Mouse (Mus musculus): ENCODE results near the gene Mrpl49.

The Mrpl49 gene

DNA sequence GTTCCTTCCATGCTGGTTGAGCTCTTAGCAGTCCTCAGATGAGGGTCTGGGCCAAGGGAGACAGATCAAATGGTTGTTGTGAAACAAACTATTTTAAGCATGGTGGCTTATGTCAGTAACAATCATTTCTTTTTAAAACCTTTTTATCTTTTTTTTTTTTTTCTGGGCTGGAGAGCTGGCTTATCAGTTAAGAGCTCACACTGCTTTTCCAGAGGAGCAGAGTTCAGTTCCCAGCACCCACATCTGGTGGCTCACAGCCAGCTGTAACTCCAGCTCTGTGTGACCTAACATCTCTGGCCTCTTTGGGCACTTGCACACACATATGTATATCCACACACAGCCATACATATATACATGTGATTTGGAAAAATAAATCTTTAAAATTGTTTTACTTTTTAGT lies 19.9 kb downstream of the Mrpl49 start:
- no peak for DNase-seq (ENCODE audit: low spot score)

- no peak for DNase-seq (ENCODE audit: low spot score)
These were observed 21.5 kb downstream of the Mrpl49 start for GRCm38 (mm10) chr19:6035966-6036585.

GRCm38 (mm10) chr19:6030520-6031280 lies 26.9 kb downstream of the Mrpl49 start:
- no peak for DNase-seq (ENCODE audit: low spot score)

DNA sequence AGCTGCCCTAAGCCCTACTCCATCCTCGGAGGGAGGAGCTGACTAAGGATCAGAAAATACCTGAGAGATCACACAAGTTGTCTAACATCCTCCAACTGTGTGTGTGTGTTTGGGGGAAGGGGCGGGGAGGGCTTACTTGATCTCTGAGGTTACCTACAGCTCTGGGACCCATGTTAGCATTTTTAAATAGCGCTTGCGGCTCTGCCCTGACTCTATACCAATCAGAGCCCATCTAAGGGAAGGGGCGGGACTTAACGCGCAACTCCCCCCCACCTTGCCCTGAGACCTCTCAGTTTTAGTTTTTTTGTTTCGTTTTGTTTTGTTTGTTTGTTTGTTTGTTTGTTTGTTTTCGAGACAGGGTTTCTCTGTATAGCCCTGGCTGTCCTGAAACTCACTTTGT lies 28.2 kb downstream of the Mrpl49 start:
- no peak for DNase-seq (ENCODE audit: low spot score)

GRCm38 (mm10) chr19:6028991-6029390 lies 28.6 kb downstream of the Mrpl49 start:
- no peak for DNase-seq (ENCODE audit: low spot score)

- DNase-seq (ENCODE audit: low spot score), result no peak
These were observed 33.7 kb downstream of the Mrpl49 start for GRCm38 (mm10) chr19:6023930-6024329.

GRCm38 (mm10) chr19:6023059-6023458 lies 34.5 kb downstream of the Mrpl49 start:
- DNase-seq (ENCODE audit: low spot score), result no peak

DNA sequence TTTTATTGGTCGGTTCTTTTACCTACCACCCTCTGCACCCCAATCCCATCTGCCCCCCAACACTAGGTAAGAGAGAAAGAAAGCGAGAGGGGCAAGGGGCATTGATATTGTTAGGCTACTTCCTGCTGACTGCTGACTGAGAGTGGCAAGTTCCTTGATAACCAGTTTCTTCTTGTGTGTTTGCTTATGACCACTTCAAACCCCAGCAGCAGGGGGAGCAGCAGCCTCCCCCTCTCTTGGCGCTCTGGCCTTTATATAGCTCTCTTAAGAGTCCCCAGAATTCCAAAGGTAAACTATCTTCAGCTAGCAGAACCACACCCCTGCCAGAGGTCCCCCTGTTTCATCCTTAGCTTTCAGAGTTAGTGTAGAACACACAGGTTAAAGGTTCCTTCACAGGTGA lies 37.3 kb downstream of the Mrpl49 start:
- DNase-seq (ENCODE audit: low spot score), result no peak

DNA sequence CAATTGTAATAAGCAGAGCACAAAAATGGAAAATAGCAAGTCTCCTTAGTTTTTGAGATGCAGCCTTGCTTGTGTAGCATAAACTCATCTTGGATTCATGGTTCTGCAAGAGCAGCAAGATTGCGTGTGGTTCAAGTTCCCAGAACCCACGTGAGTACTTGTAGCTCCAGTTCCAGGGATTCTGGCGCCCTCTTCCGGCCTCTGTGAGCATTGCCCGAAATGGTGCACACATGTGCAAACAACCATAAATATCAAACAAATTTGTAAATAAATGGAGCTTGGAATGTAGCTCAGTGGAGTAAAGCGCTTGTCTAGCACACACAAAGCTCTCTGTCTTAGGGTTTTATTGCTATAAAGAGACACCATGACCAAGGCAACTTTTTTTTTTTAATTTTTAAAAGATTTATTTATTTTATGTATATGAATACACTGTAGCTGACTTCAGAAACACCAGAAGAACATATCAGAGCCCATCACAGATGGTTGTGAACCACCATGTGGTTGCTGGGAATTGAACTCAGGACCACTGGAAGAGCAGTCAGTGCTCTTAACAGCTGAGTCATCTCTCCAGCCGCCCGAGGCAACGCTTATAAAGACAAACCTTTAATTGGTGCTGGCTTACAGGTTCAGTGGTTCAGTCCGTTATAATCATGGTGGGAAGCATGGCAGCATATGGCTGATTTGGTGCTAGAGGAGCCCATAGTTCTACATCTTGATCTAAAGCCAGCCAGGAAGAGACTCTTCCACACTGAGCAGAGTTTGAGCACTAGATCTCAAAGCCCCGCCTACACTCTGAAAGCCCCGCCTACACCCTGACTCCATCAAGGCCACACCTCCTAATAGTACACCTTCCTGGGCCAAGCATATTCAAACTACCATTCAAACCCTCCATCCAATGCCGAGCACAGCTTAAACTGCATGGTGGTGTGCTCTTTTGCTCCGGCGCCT lies 39.2 kb downstream of the Mrpl49 start:
- DNase-seq (ENCODE audit: low spot score), result peak; percentile 80

GRCm38 (mm10) chr19:6016532-6016931 lies 41.1 kb downstream of the Mrpl49 start:
- peak; percentile 23 for DNase-seq (ENCODE audit: low spot score)

GRCm38 (mm10) chr19:6015511-6016315 lies 41.9 kb downstream of the Mrpl49 start, which contains the start of gene Capn1:
Gene Capn1 (minus strand): TSS chr19:6015897.
- DNase-seq (ENCODE audit: low spot score), result peak; percentile 86

DNA sequence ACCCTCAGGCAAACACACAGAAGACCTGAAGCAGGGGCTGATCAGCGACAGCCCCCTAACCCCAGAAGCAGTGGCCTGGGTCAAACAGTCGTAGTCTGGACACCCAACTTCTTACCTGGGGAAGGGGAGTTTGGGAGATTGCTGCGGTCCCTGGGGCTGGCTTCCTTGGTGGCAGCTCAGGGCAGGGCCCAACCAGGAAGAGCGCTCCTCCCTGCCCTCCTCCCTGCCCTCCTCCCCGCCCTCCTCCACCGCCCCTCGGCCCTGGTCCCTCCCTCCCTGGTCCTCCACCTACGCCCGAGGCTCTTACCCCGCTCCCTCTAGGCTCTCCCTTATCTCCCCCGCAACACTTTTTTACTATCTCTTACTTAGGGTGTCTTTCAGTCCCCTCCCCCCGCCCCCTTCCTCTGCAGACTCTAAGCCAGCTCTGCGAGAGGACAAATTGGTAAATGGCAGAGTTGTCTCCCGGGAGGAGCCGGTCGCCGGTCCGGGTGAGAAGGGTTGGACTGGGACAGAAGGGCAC lies 42.5 kb downstream of the Mrpl49 start:
- DNase-seq (ENCODE audit: low spot score), result peak; percentile 54

GRCm38 (mm10) chr19:6013691-6014090 lies 43.9 kb downstream of the Mrpl49 start:
- DNase-seq (ENCODE audit: low spot score), result no peak

GRCm38 (mm10) chr19:6009137-6009536 lies 48.4 kb downstream of the Mrpl49 start:
- no peak for DNase-seq (ENCODE audit: low spot score)

GRCm38 (mm10) chr19:6007013-6007412 lies 50.6 kb downstream of the Mrpl49 start:
- DNase-seq (ENCODE audit: low spot score), result no peak

DNA sequence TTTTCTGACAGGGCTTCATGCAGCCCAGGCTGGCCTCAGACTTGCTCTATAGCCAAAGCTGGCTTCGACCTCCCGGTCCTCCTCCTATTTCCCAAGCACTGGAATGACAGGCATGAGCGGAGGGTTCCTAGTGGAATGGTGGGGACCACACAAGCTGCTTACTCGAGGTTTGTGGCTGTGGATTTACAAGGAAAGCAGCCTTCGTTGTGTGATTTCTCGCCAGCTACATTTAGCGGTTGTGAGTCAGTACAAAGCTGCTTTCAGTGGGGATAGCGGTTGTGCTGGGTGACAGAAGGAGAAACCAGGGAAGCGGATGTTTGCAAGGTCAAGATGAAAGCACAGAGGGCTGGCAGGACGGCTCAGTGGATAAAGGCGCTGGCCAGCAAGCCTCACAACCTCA lies 52.0 kb downstream of the Mrpl49 start:
- DNase-seq (ENCODE audit: low spot score), result no peak

Data from MN1 (cell line).